Mouse (Mus musculus) urinary bladder, postnatal 25 days (tissue): ENCODE measurements at regions not wholly inside any gene's neighbourhood (a gene's known extent, or its start where the extent isn't known, plus 50 kb on each side); places are given as distances from the start of the nearest gene placed in this dataset.

Source experiments
- DNase-seq: peaks from one replicate; pipeline ENCODE4 v3.0.0; 2022; ENCODE audit warnings: low spot score

- DNase-seq: no peak
Measured at GRCm38 (mm10) chr5:4498425-4498824, 259.4 kb downstream of the Fzd1 start.

- DNase-seq: no peak
Measured at GRCm38 (mm10) chr5:4496907-4497200, 261.0 kb downstream of the Fzd1 start.

GRCm38 (mm10) chr5:4496132-4496906 lies 261.5 kb downstream of the Fzd1 start:
- peak; percentile 29 for DNase-seq

- DNase-seq: no peak
Measured at GRCm38 (mm10) chr5:4495482-4495881, 262.4 kb downstream of the Fzd1 start.

GRCm38 (mm10) chr5:4486391-4487132 lies 271.3 kb downstream of the Fzd1 start:
- no peak for DNase-seq

- no peak for DNase-seq
Measured at GRCm38 (mm10) chr5:4485542-4486390, 272.1 kb downstream of the Fzd1 start.

- no peak for DNase-seq
Measured at GRCm38 (mm10) chr5:4484780-4485179, 273.1 kb downstream of the Fzd1 start.

GRCm38 (mm10) chr5:4484151-4484550 lies 273.7 kb downstream of the Fzd1 start:
- no peak for DNase-seq

GRCm38 (mm10) chr5:4474255-4474654 lies 282.1 kb downstream of the Mterf1b start:
- no peak for DNase-seq
